Mouse (Mus musculus): Measurements from ENCODE around the gene Cyp2d9. TPM values are rescaled to one million over a fixed set of nuclear protein-coding genes. Genes with fewer than 3 reads are reported as not detected.
"Not testable (repeated sequence)": the region's sequence is repeated elsewhere in the genome, so short reads cannot be mapped to it uniquely, and the experiment has no call there.

The Cyp2d9 gene
- total and polyA plus RNA-seq, 3 experiments, result not detected

DNA sequence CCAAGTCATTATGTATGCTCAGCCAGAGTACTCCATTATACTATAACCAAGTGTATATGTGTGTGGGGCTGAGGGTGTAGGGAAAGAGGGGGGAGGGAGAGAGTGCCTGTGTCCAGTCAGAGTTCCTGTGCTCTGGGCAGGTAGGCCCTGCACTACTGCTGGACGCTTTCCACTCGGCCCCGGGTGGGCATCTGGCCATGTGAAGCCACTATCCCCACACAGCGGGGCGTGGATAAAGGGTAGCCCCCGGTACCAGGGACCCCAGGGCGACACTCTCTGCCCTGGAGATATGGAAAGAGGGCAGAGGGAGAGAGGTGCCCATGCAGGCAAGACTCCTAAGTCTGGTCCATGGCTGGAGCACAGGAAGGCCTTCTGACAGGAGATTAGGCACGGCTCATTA, 12.0 kb downstream of the Cyp2d9 start:
- Histone ChIP-seq H3K27me3 (ENCODE audit: control insufficient read depth in 1 of 2, insufficient read depth in 2 of 2, low read length in 2 of 2) (no peaks in the 10 kb centered on the region), H3K36me3 (ENCODE audit: control insufficient read depth in 1 of 2, insufficient read depth in 2 of 2, low read length in 2 of 2) (no peaks in the 10 kb centered on the region), H3K9me3 (replicated peaks; ENCODE audit: insufficient read depth, low read length) (no peaks in the 10 kb centered on the region)

GRCm38 (mm10) chr15:82450045-82450444, 16.8 kb downstream of the Cyp2d9 start:
- H3K9me3 ChIP-seq (replicated peaks; ENCODE audit: insufficient read depth, low read length); DNase-seq (ENCODE audit: low read depth, low spot score); H3K4me3 ChIP-seq (ENCODE audit: control insufficient read depth in 1 of 2, insufficient read depth in 1 of 2, low read depth in 2 of 2, low read length in 2 of 2); H3K36me3 ChIP-seq (ENCODE audit: control insufficient read depth in 1 of 2, insufficient read depth in 2 of 2, low read length in 2 of 2); H3K9ac ChIP-seq (ENCODE audit: control insufficient read depth, low read depth, low read length, poor library complexity, severe bottlenecking); H3K79me2 ChIP-seq (ENCODE audit: control insufficient read depth, insufficient read depth, low read length, poor library complexity); H3K27me3 ChIP-seq (ENCODE audit: control insufficient read depth in 1 of 2, insufficient read depth in 2 of 2, low read length in 2 of 2); H3K4me1 ChIP-seq (ENCODE audit: control insufficient read depth in 1 of 2, insufficient read depth in 2 of 2, low read length in 2 of 2); H3K27ac ChIP-seq (ENCODE audit: control insufficient read depth, low read depth, low read length): not testable (repeated sequence)

More for the DNA sequence above, 12.0 kb downstream of the Cyp2d9 start:
- H3K27ac ChIP-seq (ENCODE audit: control insufficient read depth, low read depth, low read length), result no peak overlapping the region
- no peaks in the 10 kb centered on the region for H3K4me1 ChIP-seq (ENCODE audit: control insufficient read depth in 1 of 2, insufficient read depth in 2 of 2, low read length in 2 of 2)
- no peak for DNase-seq (ENCODE audit: low read depth, low spot score)
- no peak for TF ChIP-seq ELF1 (IDR thresholded peaks at IDR 0.05; ENCODE audit: low read depth, low read length)
- no peak overlapping the region for H3K9ac ChIP-seq (ENCODE audit: control insufficient read depth, low read depth, low read length, poor library complexity, severe bottlenecking)
- H3K79me2 ChIP-seq (ENCODE audit: control insufficient read depth, insufficient read depth, low read length, poor library complexity), result no peaks in the 10 kb centered on the region
- H3K4me3 ChIP-seq (ENCODE audit: control insufficient read depth in 1 of 2, insufficient read depth in 1 of 2, low read depth in 2 of 2, low read length in 2 of 2), result no peak overlapping the region

- not testable (repeated sequence) for H3K9me3 ChIP-seq (replicated peaks; ENCODE audit: insufficient read depth, low read length); DNase-seq (ENCODE audit: low read depth, low spot score); H3K79me2 ChIP-seq (ENCODE audit: control insufficient read depth, insufficient read depth, low read length, poor library complexity); H3K4me1 ChIP-seq (ENCODE audit: control insufficient read depth in 1 of 2, insufficient read depth in 2 of 2, low read length in 2 of 2); H3K9ac ChIP-seq (ENCODE audit: control insufficient read depth, low read depth, low read length, poor library complexity, severe bottlenecking); H3K36me3 ChIP-seq (ENCODE audit: control insufficient read depth in 1 of 2, insufficient read depth in 2 of 2, low read length in 2 of 2); H3K27me3 ChIP-seq (ENCODE audit: control insufficient read depth in 1 of 2, insufficient read depth in 2 of 2, low read length in 2 of 2); H3K4me3 ChIP-seq (ENCODE audit: control insufficient read depth in 1 of 2, insufficient read depth in 1 of 2, low read depth in 2 of 2, low read length in 2 of 2); H3K27ac ChIP-seq (ENCODE audit: control insufficient read depth, low read depth, low read length)
These were observed 18.9 kb downstream of the Cyp2d9 start for GRCm38 (mm10) chr15:82452133-82452532.

- H3K36me3 ChIP-seq (ENCODE audit: control insufficient read depth in 1 of 2, insufficient read depth in 2 of 2, low read length in 2 of 2); H3K27ac ChIP-seq (ENCODE audit: control insufficient read depth, low read depth, low read length); H3K79me2 ChIP-seq (ENCODE audit: control insufficient read depth, insufficient read depth, low read length, poor library complexity); H3K4me3 ChIP-seq (ENCODE audit: control insufficient read depth in 1 of 2, insufficient read depth in 1 of 2, low read depth in 2 of 2, low read length in 2 of 2); H3K27me3 ChIP-seq (ENCODE audit: control insufficient read depth in 1 of 2, insufficient read depth in 2 of 2, low read length in 2 of 2); DNase-seq (ENCODE audit: low read depth, low spot score); H3K4me1 ChIP-seq (ENCODE audit: control insufficient read depth in 1 of 2, insufficient read depth in 2 of 2, low read length in 2 of 2); H3K9me3 ChIP-seq (replicated peaks; ENCODE audit: insufficient read depth, low read length); H3K9ac ChIP-seq (ENCODE audit: control insufficient read depth, low read depth, low read length, poor library complexity, severe bottlenecking): not testable (repeated sequence)
These were observed 20.3 kb downstream of the Cyp2d9 start for GRCm38 (mm10) chr15:82453501-82453900.

GRCm38 (mm10) chr15:82456086-82456790, 23.0 kb downstream of the Cyp2d9 start:
- not testable (repeated sequence) for H3K4me3 ChIP-seq (ENCODE audit: control insufficient read depth in 1 of 2, insufficient read depth in 1 of 2, low read depth in 2 of 2, low read length in 2 of 2); H3K27ac ChIP-seq (ENCODE audit: control insufficient read depth, low read depth, low read length); H3K9me3 ChIP-seq (replicated peaks; ENCODE audit: insufficient read depth, low read length); DNase-seq (ENCODE audit: low read depth, low spot score); H3K36me3 ChIP-seq (ENCODE audit: control insufficient read depth in 1 of 2, insufficient read depth in 2 of 2, low read length in 2 of 2); H3K4me1 ChIP-seq (ENCODE audit: control insufficient read depth in 1 of 2, insufficient read depth in 2 of 2, low read length in 2 of 2); H3K27me3 ChIP-seq (ENCODE audit: control insufficient read depth in 1 of 2, insufficient read depth in 2 of 2, low read length in 2 of 2); H3K79me2 ChIP-seq (ENCODE audit: control insufficient read depth, insufficient read depth, low read length, poor library complexity); H3K9ac ChIP-seq (ENCODE audit: control insufficient read depth, low read depth, low read length, poor library complexity, severe bottlenecking)
